Comparison of ENCODE assay signal across 21 mouse cellular contexts in the genomic region with DNA sequence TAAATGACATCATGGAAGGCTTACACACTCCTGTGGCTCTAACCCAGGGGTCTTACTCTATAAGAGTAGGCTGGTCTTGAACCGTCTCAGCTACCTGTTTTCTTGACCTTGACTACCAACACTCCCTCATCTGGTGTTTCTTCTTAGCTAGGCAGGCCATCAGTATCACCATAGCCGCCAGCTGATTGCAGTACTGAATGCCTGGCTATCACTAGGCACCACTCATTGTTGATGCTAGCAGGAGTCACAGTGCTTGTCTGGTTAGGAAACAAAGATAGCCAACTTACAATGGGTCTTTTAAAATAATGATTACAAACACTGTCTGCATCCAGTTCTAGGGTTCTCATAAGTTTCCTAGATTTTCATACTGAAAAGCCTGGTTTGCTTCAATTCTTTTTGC. TPM values are rescaled to one million over a fixed set of nuclear protein-coding genes. Genes with fewer than 3 reads are reported as not detected.
DNase-seq lines count a peak whose midpoint lies in the region; ATAC-seq and TF ChIP-seq lines count a peak whose summit lies in the region.
"Had no signal": no experiment of that assay in that cellular context is flagged by ENCODE, and none has a peak within 500 bp of the region (broad histone marks: within the 10 kb centered on the region; RNA-seq: fewer than 3 reads in every experiment).

No protein-coding gene starts in this region.

- DNase-seq in heart, adult 2 months: no peak
- no peak for DNase-seq in heart, postnatal 4 days
- no peak for DNase-seq in embryonic facial prominence, embryonic 10.5 days (ENCODE audit: low spot score)
- no peak for DNase-seq in c-Kit-positive CD71-positive TER-119-positive erythroid progenitor cells, embryonic 14.5 days (ENCODE audit: low spot score)
- DNase-seq in cerebellum, postnatal 4 days (ENCODE audit: low spot score in 2 of 2): no peak
- no peak for DNase-seq in adrenal gland, postnatal 10 days
- DNase-seq: adrenal gland, adult 2 months; embryo, embryonic 11 days; forebrain, postnatal 0 days; gastrocnemius, postnatal 10 days; lung, postnatal 14 days had no signal

- 81% methylated on average over 2 of the region's 2 CpGs for WGBS in heart, adult 2 months
- 61% methylated on average over 2 of the region's 2 CpGs for WGBS in embryonic facial prominence, embryonic 10.5 days
- 32% methylated on average over 2 of the region's 2 CpGs for WGBS in liver, embryonic 12.5 days (ENCODE audit: insufficient replicate concordance)

- no peaks in the 10 kb centered on the region for H3K27me3 ChIP-seq in heart, adult 2 months (ENCODE audit: control insufficient read depth, insufficient read depth, low read length)
- H3K27me3 ChIP-seq in E14TG2a.4 (ENCODE audit: insufficient read depth, low read length): no peaks in the 10 kb centered on the region
- H3K27me3 ChIP-seq in embryonic facial prominence, embryonic 10.5 days (replicated peaks; ENCODE audit: low read depth, poor library complexity, severe bottlenecking): no peaks in the 10 kb centered on the region
- no peaks in the 10 kb centered on the region for H3K27me3 ChIP-seq in liver, embryonic 12.5 days (replicated peaks)
- H3K27me3 ChIP-seq: CH12.LX; heart, embryonic 15.5 days; hindbrain, embryonic 13.5 days; intestine, embryonic 15.5 days; kidney, embryonic 15.5 days; midbrain, embryonic 15.5 days had no signal

- TF ChIP-seq CTCF in heart, adult 2 months (IDR thresholded peaks at IDR 0.05): no peak
- no peak for TF ChIP-seq CTCF in E14TG2a.4 (conservative IDR thresholded peaks at IDR 0.05; ENCODE audit: low read length)

- H3K36me3 ChIP-seq in heart, adult 2 months (ENCODE audit: control insufficient read depth, insufficient read depth, low read length): peaks cover 10% of the 10 kb centered on the region; the same call in 1 of the 2 replicates
- H3K36me3 ChIP-seq in E14TG2a.4 (ENCODE audit: insufficient read depth, low read length): no peaks in the 10 kb centered on the region
- no peaks in the 10 kb centered on the region for H3K36me3 ChIP-seq in embryonic facial prominence, embryonic 10.5 days (replicated peaks)
- H3K36me3 ChIP-seq in liver, embryonic 12.5 days: no peaks in the 10 kb centered on the region
- H3K36me3 ChIP-seq: heart, embryonic 15.5 days; hindbrain, embryonic 13.5 days; intestine, embryonic 15.5 days; kidney, embryonic 15.5 days; midbrain, embryonic 15.5 days had no signal

- peak overlapping the region; percentile 99; the same call in 1 of the 2 replicates for H3K27ac ChIP-seq in heart, adult 2 months
- H3K27ac ChIP-seq in embryonic facial prominence, embryonic 10.5 days (replicated peaks): 0 out of 2 replicates have a peak overlapping the region, but pooled peaks have one; percentile 7
- H3K27ac ChIP-seq in liver, embryonic 12.5 days: peak overlapping the region; percentile 89
- H3K27ac ChIP-seq: hindbrain, embryonic 13.5 days; left cerebral cortex, adult 2 months; midbrain, embryonic 15.5 days had no signal

- no peak overlapping the region for H3K4me2 ChIP-seq in liver, embryonic 12.5 days
- H3K4me2 ChIP-seq: heart, embryonic 15.5 days; hindbrain, embryonic 13.5 days; intestine, embryonic 15.5 days; kidney, embryonic 15.5 days; midbrain, embryonic 15.5 days had no signal

- H3K9me3 ChIP-seq in E14TG2a.4 (ENCODE audit: low read length): no peaks in the 10 kb centered on the region
- no peaks in the 10 kb centered on the region for H3K9me3 ChIP-seq in embryonic facial prominence, embryonic 10.5 days
- no peaks in the 10 kb centered on the region for H3K9me3 ChIP-seq in liver, embryonic 12.5 days (replicated peaks)
- H3K9me3 ChIP-seq: heart, embryonic 15.5 days; hindbrain, embryonic 13.5 days; intestine, embryonic 15.5 days; kidney, embryonic 15.5 days; midbrain, embryonic 15.5 days had no signal

- ATAC-seq in liver, embryonic 12.5 days: no peak
- ATAC-seq: forebrain, postnatal 0 days; intestine, embryonic 15.5 days; midbrain, embryonic 15.5 days had no signal

- H3K9ac ChIP-seq in heart, adult 2 months (ENCODE audit: low read depth, low read length): no peak overlapping the region
- H3K9ac ChIP-seq in liver, embryonic 12.5 days: no peak overlapping the region
- H3K9ac ChIP-seq: forebrain, postnatal 0 days; heart, embryonic 15.5 days; hindbrain, embryonic 13.5 days; intestine, embryonic 15.5 days; kidney, embryonic 15.5 days; midbrain, embryonic 15.5 days had no signal

- peaks cover 8% of the 10 kb centered on the region for H3K4me1 ChIP-seq in heart, adult 2 months (ENCODE audit: control insufficient read depth, insufficient read depth, low read length)
- peaks cover 74% of the 10 kb centered on the region for H3K4me1 ChIP-seq in E14TG2a.4 (replicated peaks; ENCODE audit: low read depth, low read length)
- H3K4me1 ChIP-seq in embryonic facial prominence, embryonic 10.5 days: peaks cover 39% of the 10 kb centered on the region
- H3K4me1 ChIP-seq in liver, embryonic 12.5 days: peaks cover 55% of the 10 kb centered on the region

- no peak for TF ChIP-seq EP300 in heart, adult 2 months (IDR thresholded peaks at IDR 0.05; ENCODE audit: insufficient read depth, low read depth, low read length)

- H3K79me2 ChIP-seq in heart, adult 2 months (replicated peaks; ENCODE audit: control insufficient read depth, insufficient read depth, low read length): no peaks in the 10 kb centered on the region

- TF ChIP-seq POLR2A in heart, adult 2 months (IDR thresholded peaks at IDR 0.05; ENCODE audit: insufficient read depth, low read depth, low read length): no peak

- intact Hi-C loops in heart, adult 2 months (cut with DNase I): loop anchor here (10.0 kb wide), 1 partner anchor 296 kb away; a partner anchor contains a TSS

- H3K4me3 ChIP-seq in heart, adult 2 months: no peak overlapping the region
- peak overlapping the region; percentile 17 for H3K4me3 ChIP-seq in E14TG2a.4 (replicated peaks; ENCODE audit: low read length)
- H3K4me3 ChIP-seq in embryonic facial prominence, embryonic 10.5 days: peak overlapping the region; percentile 5; the same call in 1 of the 2 replicates
- no peak overlapping the region for H3K4me3 ChIP-seq in liver, embryonic 12.5 days
- H3K4me3 ChIP-seq: erythroblast, embryonic 14.5 days; heart, embryonic 15.5 days; hindbrain, embryonic 13.5 days; intestine, embryonic 15.5 days; kidney, embryonic 15.5 days; left cerebral cortex, adult 2 months; midbrain, embryonic 15.5 days had no signal

RNA-seq across cellular contexts. Expression of a gene that starts 4.7 kb away (rescaled TPM):
- 10 to 100 TPM; 36.5 to 41.5 TPM for total RNA-seq in heart, adult 2 months (2021)
- 9.6 and 17.3 TPM in 2 replicates for polyA plus RNA-seq in heart, adult 2 months (2012; rRNA removed)
- total RNA-seq in heart, postnatal 4 days (2021): 10 to 100 TPM; 55.5 to 74.3 TPM
- polyA plus RNA-seq in embryonic facial prominence, embryonic 10.5 days (2016; fragmentation: Nextera tagmentation; extraction: Ambion mirVana): 9.9 and 10.6 TPM in 2 replicates
- 5.1 and 5.6 TPM in 2 replicates for polyA plus RNA-seq in liver, embryonic 12.5 days (2016; fragmentation: Nextera tagmentation; extraction: Ambion mirVana)
- total RNA-seq in adrenal gland, postnatal 10 days (2021): 10 to 100 TPM; 67.8 to 83.4 TPM

RNA-seq across cellular contexts. Expression of a gene that starts 34.3 kb away (rescaled TPM):
- total RNA-seq in heart, adult 2 months (2021): not detected
- polyA plus RNA-seq in heart, adult 2 months (2012; rRNA removed): 0.06 TPM in 1 of 2 replicates, not detected in the other
- total RNA-seq in heart, postnatal 4 days (2021): not detected
- polyA plus RNA-seq in embryonic facial prominence, embryonic 10.5 days (2016; fragmentation: Nextera tagmentation; extraction: Ambion mirVana): 1.4 and 1.7 TPM in 2 replicates
- polyA plus RNA-seq in liver, embryonic 12.5 days (2016; fragmentation: Nextera tagmentation; extraction: Ambion mirVana): 0.37 and 0.63 TPM in 2 replicates
- total RNA-seq in adrenal gland, postnatal 10 days (2021): 1 to 10 TPM in 1 of 2 experiments, under 1 TPM in 1; 0.15 to 2.3 TPM
- total RNA-seq: CH12.LX had no signal
- polyA plus RNA-seq: erythroblast, embryonic 14.5 days had no signal

RNA-seq across cellular contexts. Expression of a gene that starts 43.9 kb away (rescaled TPM):
- total RNA-seq in heart, adult 2 months (2021): under 1 TPM; 0.36 to 0.60 TPM
- 0.31 and 0.44 TPM in 2 replicates for polyA plus RNA-seq in heart, adult 2 months (2012; rRNA removed)
- 1 to 10 TPM in 1 of 2 experiments, under 1 TPM in 1; 0.77 to 1.6 TPM for total RNA-seq in heart, postnatal 4 days (2021)
- polyA plus RNA-seq in embryonic facial prominence, embryonic 10.5 days (2016; fragmentation: Nextera tagmentation; extraction: Ambion mirVana): 0.09 and 0.20 TPM in 2 replicates
- polyA plus RNA-seq in liver, embryonic 12.5 days (2016; fragmentation: Nextera tagmentation; extraction: Ambion mirVana): 0.12 and 0.31 TPM in 2 replicates
- 1 to 10 TPM; 1.7 to 2.1 TPM for total RNA-seq in adrenal gland, postnatal 10 days (2021)
- total RNA-seq: CH12.LX had no signal

RNA-seq across cellular contexts. Expression of a gene that starts 50.7 kb away (rescaled TPM):
- 10 to 100 TPM; 10.8 to 13.2 TPM for total RNA-seq in heart, adult 2 months (2021)
- 22.1 and 26.2 TPM in 2 replicates for polyA plus RNA-seq in heart, adult 2 months (2012; rRNA removed)
- 10 to 100 TPM; 29.2 to 30.0 TPM for total RNA-seq in heart, postnatal 4 days (2021)
- 135 and 137 TPM in 2 replicates for polyA plus RNA-seq in embryonic facial prominence, embryonic 10.5 days (2016; fragmentation: Nextera tagmentation; extraction: Ambion mirVana)
- 69.7 and 74.7 TPM in 2 replicates for polyA plus RNA-seq in liver, embryonic 12.5 days (2016; fragmentation: Nextera tagmentation; extraction: Ambion mirVana)
- total RNA-seq in adrenal gland, postnatal 10 days (2021): 10 to 100 TPM; 21.4 to 24.7 TPM

RNA-seq across cellular contexts. Expression of a gene that starts 57.5 kb away (rescaled TPM):
- total RNA-seq in heart, adult 2 months (2021): 10 to 100 TPM; 22.8 to 23.2 TPM
- 75.5 and 78.4 TPM in 2 replicates for polyA plus RNA-seq in heart, adult 2 months (2012; rRNA removed)
- 10 to 100 TPM; 26.4 to 28.0 TPM for total RNA-seq in heart, postnatal 4 days (2021)
- 73.1 and 77.4 TPM in 2 replicates for polyA plus RNA-seq in embryonic facial prominence, embryonic 10.5 days (2016; fragmentation: Nextera tagmentation; extraction: Ambion mirVana)
- polyA plus RNA-seq in liver, embryonic 12.5 days (2016; fragmentation: Nextera tagmentation; extraction: Ambion mirVana): 119 and 126 TPM in 2 replicates
- 10 to 100 TPM; 46.9 to 53.1 TPM for total RNA-seq in adrenal gland, postnatal 10 days (2021)

Comparison
In these comparisons a context has a peak if more than half of its experiments do, and no peak if none do; other contexts are left out.
1. H3K27ac ChIP-seq: peak in every context shown above with its lines; median percentile 99 in heart, adult 2 months; 89 in liver, embryonic 12.5 days; 7 in embryonic facial prominence, embryonic 10.5 days.
2. H3K4me3 ChIP-seq: peak in E14TG2a.4 (single experiment) and embryonic facial prominence, embryonic 10.5 days (single experiment); none in heart, adult 2 months (single experiment) and liver, embryonic 12.5 days (single experiment).